Mouse (Mus musculus) megakaryocyte, embryonic 14.5 days (primary cell): Measurements from ENCODE around the gene Eef2kmt. TPM values are rescaled to one million over a fixed set of nuclear protein-coding genes. Genes with fewer than 3 reads are reported as not detected.
A peak's percentile ranks its signal among the peaks of the same experiment; 100 is the strongest.

Experiments
- H3K27me3 ChIP-seq: replicated peaks from 2 replicates; pipeline ENCODE3; 2012; ENCODE audit warnings: inconsistent platforms
- H3K36me3 ChIP-seq: replicated peaks from 2 replicates; pipeline ENCODE3; 2012; ENCODE audit warnings: low read length, inconsistent platforms, mixed read lengths
- H3K4me1 ChIP-seq: 2 replicates; pipeline ENCODE4 v1.6.1; 2012; ENCODE audit warnings: inconsistent platforms
- H3K4me3 ChIP-seq: replicated peaks from 2 replicates; pipeline ENCODE3; 2012; ENCODE audit warnings: moderate library complexity, mild to moderate bottlenecking, inconsistent platforms
- H3K9me3 ChIP-seq: 2 replicates; pipeline ENCODE4 v1.6.1; 2012; ENCODE audit warnings: inconsistent platforms
- FLI1 ChIP-seq: IDR thresholded peaks from 2 replicates; pipeline ENCODE4 v1.6.1; 2012; ENCODE audit warnings: low read length, inconsistent platforms, mixed read lengths
- GATA1 ChIP-seq: IDR thresholded peaks from 3 replicates; pipeline ENCODE4 v1.6.1; 2012; ENCODE audit warnings: mixed read lengths, low read length, inconsistent platforms, borderline replicate concordance
- polyA plus RNA-seq: library from polyadenylated mRNA; stranded (reverse); fragments of >175 nt; gene quantifications from 2 replicates; pipeline ENCODE4 v1.2.3, GENCODE M21; 2012; ENCODE audit warnings: low replicate concordance; ENCODE audit not compliant: insufficient read depth

The Eef2kmt gene
- polyA plus RNA-seq, 1 experiment, result 2.5 TPM

- TF ChIP-seq GATA1 (no peak), FLI1 (no peak)
- Histone ChIP-seq H3K36me3 (no peaks in the 10 kb centered on the region), H3K4me1 (peaks cover 7% of the 10 kb centered on the region), H3K27me3 (peaks cover 35% of the 10 kb centered on the region), H3K9me3 (no peaks in the 10 kb centered on the region), H3K4me3 (no peak within 1 kb of the TSS)
Measured at GRCm38 (mm10) chr16:5222140-5222539, 33.6 kb downstream of the Eef2kmt start, which contains the start of gene AU021092. Gene AU021092, minus strand, starts transcription at chr16:5222299.

GRCm38 (mm10) chr16:5221403-5221802 is 34.4 kb downstream of the Eef2kmt start:
- H3K27me3 ChIP-seq, result peaks cover 41% of the 10 kb centered on the region
- no peak overlapping the region for H3K4me3 ChIP-seq
- H3K9me3 ChIP-seq, result no peaks in the 10 kb centered on the region
- no peak for TF ChIP-seq GATA1
- no peak for TF ChIP-seq FLI1
- no peaks in the 10 kb centered on the region for H3K36me3 ChIP-seq
- H3K4me1 ChIP-seq, result peaks cover 7% of the 10 kb centered on the region

DNA sequence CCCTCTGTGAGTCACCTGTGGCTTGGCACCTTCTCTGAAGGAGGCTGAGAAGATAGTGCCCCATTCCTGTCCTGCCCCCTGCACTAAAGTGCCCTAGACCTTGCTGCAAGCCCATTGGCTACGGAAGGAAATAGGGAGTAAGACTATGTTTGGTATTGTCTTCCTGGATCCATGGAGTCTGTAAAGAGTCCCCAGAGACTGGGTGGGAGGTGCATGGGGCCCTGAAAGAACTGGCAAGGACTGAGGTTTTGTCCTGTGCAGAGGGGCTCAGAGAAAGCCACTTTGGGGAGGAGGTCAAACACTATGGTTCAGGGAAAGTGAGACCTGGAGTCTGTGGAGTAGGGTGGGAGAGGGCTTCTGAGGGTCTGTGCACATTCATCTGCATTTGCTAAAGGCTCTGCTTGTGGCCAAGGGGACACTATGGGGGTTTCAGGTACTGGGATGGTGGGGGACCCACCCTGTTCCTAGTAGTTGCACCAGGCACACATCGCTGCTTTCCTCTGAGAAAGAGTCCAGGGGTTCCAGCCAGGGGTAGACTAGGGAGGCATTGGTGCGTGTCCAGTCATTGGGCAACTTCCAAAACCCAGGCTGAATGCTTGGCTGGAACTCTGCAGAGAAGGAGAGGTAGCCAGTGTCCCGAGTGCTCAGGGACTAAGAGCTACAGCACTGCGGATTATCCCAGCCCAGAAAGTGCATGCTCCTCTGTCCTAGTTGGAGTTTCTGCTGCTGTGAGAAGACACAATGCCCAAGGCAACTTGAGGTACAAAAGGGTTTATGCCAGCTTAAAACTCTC is 38.2 kb downstream of the Eef2kmt start:
- Histone ChIP-seq H3K36me3 (no peaks in the 10 kb centered on the region), H3K27me3 (peaks cover 46% of the 10 kb centered on the region), H3K9me3 (no peaks in the 10 kb centered on the region), H3K4me3 (no peak overlapping the region), H3K4me1 (peaks cover 7% of the 10 kb centered on the region)
- TF ChIP-seq GATA1 (no peak), FLI1 (no peak)

- no peaks in the 10 kb centered on the region for H3K36me3 ChIP-seq
Measured at GRCm38 (mm10) chr16:5216686-5217085, 39.1 kb downstream of the Eef2kmt start.

GRCm38 (mm10) chr16:5214126-5214525 is 41.7 kb downstream of the Eef2kmt start:
- no peak overlapping the region for H3K4me3 ChIP-seq
- TF ChIP-seq GATA1 (no peak), FLI1 (no peak)

More at GRCm38 (mm10) chr16:5216686-5217085, 39.1 kb downstream of the Eef2kmt start:
- H3K27me3 ChIP-seq, result peaks cover 41% of the 10 kb centered on the region
- 0 out of 2 replicates have a peak, but pooled peaks cover 3% of the 10 kb centered on the region for H3K4me1 ChIP-seq
- TF ChIP-seq FLI1 (no peak), GATA1 (no peak)
- H3K9me3 ChIP-seq, result no peaks in the 10 kb centered on the region
- no peak overlapping the region for H3K4me3 ChIP-seq

DNA sequence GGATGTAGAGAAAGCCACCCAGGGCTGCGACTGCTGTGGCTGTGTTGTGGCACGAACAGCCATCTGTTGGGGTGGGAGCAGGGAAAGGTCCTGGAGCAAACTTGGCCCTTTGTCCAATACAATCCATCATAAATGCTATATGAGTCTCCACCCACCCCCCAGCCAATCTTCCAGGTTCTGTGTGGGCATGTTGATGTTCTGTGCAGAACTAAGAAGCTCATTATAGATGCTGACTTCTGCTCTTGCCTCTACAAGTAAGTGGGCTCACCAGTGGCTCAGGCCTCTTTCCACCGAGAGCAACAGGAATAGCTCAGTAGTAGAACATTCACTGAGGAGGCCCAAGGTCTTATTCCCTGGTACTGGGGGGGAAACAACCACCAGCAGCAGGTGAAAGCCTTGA is 43.6 kb downstream of the Eef2kmt start:
- H3K36me3 ChIP-seq, result no peaks in the 10 kb centered on the region
- TF ChIP-seq GATA1, result no peak
- TF ChIP-seq FLI1, result no peak
- H3K9me3 ChIP-seq, result no peaks in the 10 kb centered on the region
- no peak overlapping the region for H3K4me3 ChIP-seq
- H3K27me3 ChIP-seq, result peaks cover 13% of the 10 kb centered on the region
- H3K4me1 ChIP-seq, result peaks cover 14% of the 10 kb centered on the region

More at GRCm38 (mm10) chr16:5214126-5214525, 41.7 kb downstream of the Eef2kmt start:
- peaks cover 27% of the 10 kb centered on the region for H3K27me3 ChIP-seq
- no peaks in the 10 kb centered on the region for H3K9me3 ChIP-seq
- H3K36me3 ChIP-seq, result no peaks in the 10 kb centered on the region
- H3K4me1 ChIP-seq, result peaks cover 6% of the 10 kb centered on the region

DNA sequence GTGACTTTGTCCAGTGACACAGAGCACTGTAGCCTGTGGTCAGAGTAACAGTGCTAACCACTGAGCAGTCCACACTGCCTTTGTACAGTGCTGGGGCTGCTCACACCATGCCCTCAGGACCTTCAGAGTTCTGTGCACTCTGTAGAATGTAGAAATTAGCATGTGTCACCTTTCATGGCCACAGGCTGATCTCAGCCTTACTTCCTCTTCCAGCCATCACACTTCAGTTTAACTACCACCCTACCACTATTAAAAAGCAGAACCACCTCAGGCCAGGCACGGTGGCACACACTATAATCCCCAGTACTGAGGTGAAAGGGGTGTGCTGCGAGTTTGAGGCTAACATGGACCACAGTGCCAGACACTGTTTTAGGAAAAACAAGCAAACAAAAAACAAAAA is 45.4 kb downstream of the Eef2kmt start:
- no peak for TF ChIP-seq GATA1
- TF ChIP-seq FLI1, result no peak
- Histone ChIP-seq H3K9me3 (no peaks in the 10 kb centered on the region), H3K36me3 (no peaks in the 10 kb centered on the region), H3K4me1 (peaks cover 23% of the 10 kb centered on the region), H3K4me3 (peak overlapping the region; percentile 38), H3K27me3 (peaks cover 4% of the 10 kb centered on the region)

GRCm38 (mm10) chr16:5206051-5206450 is 49.7 kb downstream of the Eef2kmt start:
- Histone ChIP-seq H3K36me3 (peaks cover 9% of the 10 kb centered on the region), H3K27me3 (no peaks in the 10 kb centered on the region), H3K4me3 (peak overlapping the region; percentile 50), H3K4me1 (peaks cover 52% of the 10 kb centered on the region), H3K9me3 (no peaks in the 10 kb centered on the region)
- no peak for TF ChIP-seq GATA1
- TF ChIP-seq FLI1, result no peak

- no peaks in the 10 kb centered on the region for H3K27me3 ChIP-seq
- H3K4me1 ChIP-seq, result peaks cover 51% of the 10 kb centered on the region
- H3K4me3 ChIP-seq, result no peak overlapping the region
- H3K9me3 ChIP-seq, result no peaks in the 10 kb centered on the region
- TF ChIP-seq GATA1 (no peak), FLI1 (no peak)
- H3K36me3 ChIP-seq, result peaks cover 15% of the 10 kb centered on the region
Measured at GRCm38 (mm10) chr16:5205431-5205970, 50.3 kb downstream of the Eef2kmt start.
